Mouse (Mus musculus) megakaryocyte, embryonic 14.5 days (primary cell): ENCODE results near the gene Lemd2. TPM values are rescaled to one million over a fixed set of nuclear protein-coding genes. Genes with fewer than 3 reads are reported as not detected.

Experiments used
- H3K27me3 ChIP-seq: replicated peaks from 2 replicates; pipeline ENCODE3; 2012; ENCODE audit warnings: inconsistent platforms
- H3K36me3 ChIP-seq: replicated peaks from 2 replicates; pipeline ENCODE3; 2012; ENCODE audit warnings: low read length, inconsistent platforms, mixed read lengths
- H3K4me1 ChIP-seq: 2 replicates; pipeline ENCODE4 v1.6.1; 2012; ENCODE audit warnings: inconsistent platforms
- H3K4me3 ChIP-seq: replicated peaks from 2 replicates; pipeline ENCODE3; 2012; ENCODE audit warnings: moderate library complexity, mild to moderate bottlenecking, inconsistent platforms
- H3K9me3 ChIP-seq: 2 replicates; pipeline ENCODE4 v1.6.1; 2012; ENCODE audit warnings: inconsistent platforms
- FLI1 ChIP-seq: IDR thresholded peaks from 2 replicates; pipeline ENCODE4 v1.6.1; 2012; ENCODE audit warnings: low read length, inconsistent platforms, mixed read lengths
- GATA1 ChIP-seq: IDR thresholded peaks from 3 replicates; pipeline ENCODE4 v1.6.1; 2012; ENCODE audit warnings: mixed read lengths, low read length, inconsistent platforms, borderline replicate concordance
- polyA plus RNA-seq: library from polyadenylated mRNA; stranded (reverse); fragments of >175 nt; gene quantifications from 2 replicates; pipeline ENCODE4 v1.2.3, GENCODE M21; 2012; ENCODE audit warnings: low replicate concordance; ENCODE audit not compliant: insufficient read depth

The Lemd2 gene
- polyA plus RNA-seq: 69.3 and 97.5 TPM in 2 replicates

GRCm38 (mm10) chr17:27204075-27204909, at the start of gene Lemd2:
Gene Lemd2 (minus strand): TSS chr17:27204469.
- peak within 1 kb of the TSS; percentile 96 for H3K4me3 ChIP-seq
- H3K27me3 ChIP-seq: peaks cover 12% of the 10 kb centered on the region
- peaks cover 60% of the 10 kb centered on the region for H3K4me1 ChIP-seq
- peaks cover 7% of the 10 kb centered on the region; the same call in 1 of the 2 replicates for H3K9me3 ChIP-seq
- H3K36me3 ChIP-seq: peaks cover 35% of the 10 kb centered on the region
- TF ChIP-seq GATA1: no peak
- no peak for TF ChIP-seq FLI1

GRCm38 (mm10) chr17:27251150-27251549, 46.9 kb upstream of the Lemd2 start:
- Histone ChIP-seq H3K4me3 (no peak overlapping the region), H3K4me1 (no peaks in the 10 kb centered on the region), H3K36me3 (no peaks in the 10 kb centered on the region), H3K9me3 (peaks cover 18% of the 10 kb centered on the region; the same call in 1 of the 2 replicates), H3K27me3 (peaks cover 32% of the 10 kb centered on the region)
- TF ChIP-seq GATA1 (no peak), FLI1 (no peak)

- TF ChIP-seq FLI1 (no peak), GATA1 (no peak)
- Histone ChIP-seq H3K9me3 (peaks cover 13% of the 10 kb centered on the region; the same call in 1 of the 2 replicates), H3K36me3 (no peaks in the 10 kb centered on the region), H3K27me3 (peaks cover 32% of the 10 kb centered on the region), H3K4me3 (no peak overlapping the region), H3K4me1 (no peaks in the 10 kb centered on the region)
Observed at GRCm38 (mm10) chr17:27250461-27250860, 46.2 kb upstream of the Lemd2 start.

- no peak overlapping the region for H3K4me3 ChIP-seq
- TF ChIP-seq FLI1 (no peak), GATA1 (no peak)
- peaks cover 13% of the 10 kb centered on the region; the same call in 1 of the 2 replicates for H3K9me3 ChIP-seq
- peaks cover 38% of the 10 kb centered on the region for H3K27me3 ChIP-seq
- H3K4me1 ChIP-seq: no peaks in the 10 kb centered on the region
- H3K36me3 ChIP-seq: no peaks in the 10 kb centered on the region
Observed at GRCm38 (mm10) chr17:27249073-27249472, 44.8 kb upstream of the Lemd2 start.

GRCm38 (mm10) chr17:27247680-27248386, 43.6 kb upstream of the Lemd2 start:
- H3K4me1 ChIP-seq: no peaks in the 10 kb centered on the region
- H3K4me3 ChIP-seq: no peak overlapping the region
- no peak for TF ChIP-seq GATA1
- no peak for TF ChIP-seq FLI1
- peaks cover 42% of the 10 kb centered on the region for H3K27me3 ChIP-seq
- H3K36me3 ChIP-seq: no peaks in the 10 kb centered on the region
- peaks cover 9% of the 10 kb centered on the region; the same call in 1 of the 2 replicates for H3K9me3 ChIP-seq

- Histone ChIP-seq H3K27me3 (peaks cover 48% of the 10 kb centered on the region), H3K4me3 (no peak overlapping the region), H3K36me3 (no peaks in the 10 kb centered on the region), H3K9me3 (no peaks in the 10 kb centered on the region), H3K4me1 (no peaks in the 10 kb centered on the region)
- TF ChIP-seq FLI1 (no peak), GATA1 (no peak)
Observed at GRCm38 (mm10) chr17:27245851-27246381, 41.6 kb upstream of the Lemd2 start.

- Histone ChIP-seq H3K9me3 (peaks cover 4% of the 10 kb centered on the region; the same call in 1 of the 2 replicates), H3K36me3 (no peaks in the 10 kb centered on the region), H3K27me3 (peaks cover 52% of the 10 kb centered on the region), H3K4me1 (no peaks in the 10 kb centered on the region), H3K4me3 (no peak overlapping the region)
- TF ChIP-seq FLI1 (no peak), GATA1 (no peak)
Observed at GRCm38 (mm10) chr17:27244912-27245311, 40.6 kb upstream of the Lemd2 start.

GRCm38 (mm10) chr17:27242194-27243189, 38.2 kb upstream of the Lemd2 start:
- Histone ChIP-seq H3K4me1 (peaks cover 3% of the 10 kb centered on the region; the same call in 1 of the 2 replicates), H3K9me3 (peaks cover 4% of the 10 kb centered on the region; the same call in 1 of the 2 replicates), H3K4me3 (no peak overlapping the region), H3K36me3 (no peaks in the 10 kb centered on the region), H3K27me3 (peaks cover 49% of the 10 kb centered on the region)
- no peak for TF ChIP-seq FLI1
- TF ChIP-seq GATA1: no peak
